Mouse (Mus musculus) embryonic facial prominence, embryonic 11.5 days (tissue): Measurements from ENCODE around the gene Slc25a10. TPM values are rescaled to one million over a fixed set of nuclear protein-coding genes. Genes with fewer than 3 reads are reported as not detected.

Experiments
- ATAC-seq: fragments of 200-750 bp; cut with Nextera tagmentation; replicated peaks from 2 replicates; pipeline ENCODE4 v1.8.0; 2017; ENCODE audit warnings: low read depth; ENCODE audit not compliant: insufficient number of reproducible peaks, low FRiP score, low TSS enrichment
- DNase-seq: peaks from one replicate; pipeline ENCODE4 v3.0.0-alpha.2; 2015; ENCODE audit warnings: low spot score
- H3K27ac ChIP-seq: fragments of 300-500 bp; sonication (generic); replicated peaks from 2 replicates; pipeline ENCODE4 v1.5.1; 2014; ENCODE audit warnings: mild to moderate bottlenecking, low read depth, low read length, control low read depth
- H3K27me3 ChIP-seq: fragments of 300-500 bp; sonication (generic); 2 replicates; pipeline ENCODE4 v1.6.1; 2014; ENCODE audit warnings: mild to moderate bottlenecking, low read length, moderate library complexity, mixed read lengths; ENCODE audit not compliant: control insufficient read depth, insufficient read depth
- H3K36me3 ChIP-seq: fragments of 300-500 bp; sonication (generic); replicated peaks from 2 replicates; pipeline ENCODE4 v1.6.1; 2014; ENCODE audit warnings: low read depth, mild to moderate bottlenecking, low read length, moderate library complexity, mixed read lengths; ENCODE audit not compliant: control insufficient read depth, insufficient read depth
- H3K4me1 ChIP-seq: fragments of 300-500 bp; sonication (generic); 2 replicates; pipeline ENCODE4 v1.6.1; 2014; ENCODE audit warnings: low read length, mixed read lengths; ENCODE audit not compliant: control insufficient read depth, insufficient read depth
- H3K4me2 ChIP-seq: fragments of 300-500 bp; sonication (generic); 2 replicates; pipeline ENCODE4 v1.6.1; 2014; ENCODE audit warnings: low read depth, mild to moderate bottlenecking, control low read depth, low read length, moderate library complexity
- H3K4me3 ChIP-seq: fragments of 300-500 bp; sonication (generic); 2 replicates; pipeline ENCODE4 v1.5.1; 2014; ENCODE audit warnings: low read depth, low read length, control low read depth
- H3K9ac ChIP-seq: fragments of 300-500 bp; sonication (generic); replicated peaks from 2 replicates; pipeline ENCODE4 v1.6.1; 2014; ENCODE audit warnings: mild to moderate bottlenecking, control low read depth, low read length
- H3K9me3 ChIP-seq: fragments of 300-500 bp; sonication (generic); replicated peaks from 2 replicates; pipeline ENCODE4 v1.6.1; 2016; ENCODE audit warnings: mild to moderate bottlenecking, low read length, inconsistent platforms, mixed read lengths; ENCODE audit not compliant: control insufficient read depth
- WGBS: fragments of 180-500 bp; shearing (Covaris S2); extraction: QIAGEN DNeasy Blood & Tissue Kit; methylation state at CpG from one replicate; pipeline ENCODE4 v1.1.7; 2014; 5-methylcytosine and 5-hydroxymethylcytosine counted together
- polyA plus RNA-seq: library from polyadenylated mRNA; unstranded; fragments of >200 nt; fragmentation: Nextera tagmentation; extraction: Ambion mirVana; gene quantifications from 2 replicates; pipeline ENCODE4 v1.2.1, GENCODE M21; 2014

Slc25a10 gene
- polyA plus RNA-seq, 1 experiment from 2014 or later: 46.9 TPM

- Histone ChIP-seq H3K9ac (no peak overlapping the region), H3K4me2 (no peak overlapping the region), H3K4me3 (no peak overlapping the region), H3K27ac (no peak overlapping the region), H3K27me3 (no peaks in the 10 kb centered on the region), H3K36me3 (peaks cover 6% of the 10 kb centered on the region; the same call in 1 of the 2 replicates), H3K4me1 (no peaks in the 10 kb centered on the region; the same call in none of the 2 replicates), H3K9me3 (no peaks in the 10 kb centered on the region)
- 97% methylated on average over 12 of the region's 12 CpGs for WGBS
- DNase-seq: no peak
- no peak for ATAC-seq
Measured at GRCm38 (mm10) chr11:120498226-120498625, 6.6 kb downstream of the Slc25a10 start.

- DNase-seq (no peak), ATAC-seq (no peak)
- Histone ChIP-seq H3K9ac (no peak overlapping the region), H3K27me3 (no peaks in the 10 kb centered on the region), H3K4me1 (no peaks in the 10 kb centered on the region), H3K4me3 (no peak overlapping the region), H3K27ac (no peak overlapping the region), H3K4me2 (no peak overlapping the region), H3K36me3 (peaks cover 6% of the 10 kb centered on the region; the same call in 1 of the 2 replicates), H3K9me3 (no peaks in the 10 kb centered on the region)
- WGBS: 86% methylated on average over 5 of the region's 5 CpGs
Measured at GRCm38 (mm10) chr11:120498891-120499290, 7.3 kb downstream of the Slc25a10 start.

DNA sequence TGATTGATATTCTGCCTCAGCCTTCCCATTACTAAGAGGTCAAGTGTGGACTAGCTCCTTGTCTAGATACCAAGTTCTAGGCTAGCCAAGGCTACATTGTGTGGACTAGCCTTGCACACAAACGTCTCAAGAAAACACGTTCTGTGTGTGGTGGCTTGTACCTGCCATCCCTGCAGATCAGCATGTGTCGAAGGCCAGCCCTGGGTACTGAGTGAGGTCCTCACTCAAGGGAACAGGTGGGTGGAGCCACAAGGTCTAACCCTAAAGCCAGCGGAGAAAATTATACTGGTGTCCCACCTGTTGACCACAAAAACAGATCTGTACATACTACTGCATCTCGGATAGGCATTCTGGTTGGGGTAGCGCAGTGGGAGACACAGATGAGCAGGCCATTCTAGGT, 8.3 kb downstream of the Slc25a10 start:
- ATAC-seq (no peak), DNase-seq (no peak)
- H3K4me2 ChIP-seq: no peak overlapping the region
- WGBS: 82% methylated on average over 6 of the region's 6 CpGs
- H3K4me3 ChIP-seq: no peak overlapping the region
- H3K27ac ChIP-seq: no peak overlapping the region
- H3K36me3 ChIP-seq: peaks cover 6% of the 10 kb centered on the region; the same call in 1 of the 2 replicates
- H3K9ac ChIP-seq: no peak overlapping the region
- no peaks in the 10 kb centered on the region for H3K9me3 ChIP-seq
- no peaks in the 10 kb centered on the region for H3K4me1 ChIP-seq
- no peaks in the 10 kb centered on the region for H3K27me3 ChIP-seq

GRCm38 (mm10) chr11:120500357-120500756, 8.7 kb downstream of the Slc25a10 start:
- no peak overlapping the region for H3K9ac ChIP-seq
- no peak overlapping the region for H3K4me3 ChIP-seq
- WGBS: 20% methylated on average over 3 of the region's 3 CpGs
- no peak overlapping the region for H3K4me2 ChIP-seq
- no peak for DNase-seq
- H3K9me3 ChIP-seq: no peaks in the 10 kb centered on the region
- no peak for ATAC-seq
- no peaks in the 10 kb centered on the region for H3K4me1 ChIP-seq
- no peaks in the 10 kb centered on the region for H3K27me3 ChIP-seq
- H3K27ac ChIP-seq: no peak overlapping the region
- 0 out of 2 replicates have a peak, but pooled peaks cover 6% of the 10 kb centered on the region for H3K36me3 ChIP-seq

- WGBS: 62% methylated on average over 6 of the region's 6 CpGs
- Histone ChIP-seq H3K9me3 (no peaks in the 10 kb centered on the region), H3K27me3 (no peaks in the 10 kb centered on the region), H3K27ac (no peak overlapping the region), H3K36me3 (0 out of 2 replicates have a peak, but pooled peaks cover 6% of the 10 kb centered on the region), H3K9ac (no peak overlapping the region), H3K4me1 (no peaks in the 10 kb centered on the region), H3K4me3 (no peak overlapping the region), H3K4me2 (no peak overlapping the region)
- ATAC-seq (no peak), DNase-seq (no peak)
Measured at GRCm38 (mm10) chr11:120501018-120501417, 9.4 kb downstream of the Slc25a10 start.

GRCm38 (mm10) chr11:120501701-120502100, 10.1 kb downstream of the Slc25a10 start:
- H3K36me3 ChIP-seq: 0 out of 2 replicates have a peak, but pooled peaks cover 6% of the 10 kb centered on the region
- H3K9me3 ChIP-seq: no peaks in the 10 kb centered on the region
- DNase-seq (no peak), ATAC-seq (no peak)
- no peak overlapping the region for H3K27ac ChIP-seq
- H3K27me3 ChIP-seq: no peaks in the 10 kb centered on the region
- no peaks in the 10 kb centered on the region for H3K4me1 ChIP-seq
- no peak overlapping the region for H3K4me3 ChIP-seq
- WGBS: 90% methylated on average over 4 of the region's 4 CpGs
- no peak overlapping the region for H3K4me2 ChIP-seq
- H3K9ac ChIP-seq: no peak overlapping the region

DNA sequence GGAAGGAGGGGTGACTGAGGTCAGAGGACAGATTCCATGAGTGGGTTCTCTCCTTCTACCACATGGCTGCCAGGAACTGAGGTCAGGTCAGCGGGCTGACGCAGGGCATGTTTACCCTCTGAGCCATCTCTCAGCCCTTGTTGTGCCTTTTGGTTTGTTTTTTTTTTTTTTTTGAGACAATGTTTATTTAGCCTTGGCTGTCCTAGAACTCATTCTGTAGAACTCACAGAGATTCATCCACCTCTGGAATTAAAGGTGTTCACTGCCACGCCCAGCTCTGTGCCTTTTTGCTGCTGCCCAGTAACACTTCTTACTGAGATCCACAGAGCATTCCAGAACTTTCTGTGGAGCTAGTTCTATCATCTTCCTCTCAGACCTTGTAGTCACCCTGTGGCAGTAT, 14.0 kb downstream of the Slc25a10 start:
- Histone ChIP-seq H3K4me1 (no peaks in the 10 kb centered on the region; the same call in 1 of the 2 replicates), H3K9ac (no peak overlapping the region), H3K27me3 (no peaks in the 10 kb centered on the region), H3K4me3 (no peak overlapping the region), H3K9me3 (no peaks in the 10 kb centered on the region), H3K4me2 (no peak overlapping the region), H3K36me3 (no peaks in the 10 kb centered on the region), H3K27ac (no peak overlapping the region)
- WGBS: 72% methylated on average over 3 of the region's 3 CpGs
- no peak for DNase-seq
- ATAC-seq: no peak

- ATAC-seq (no peak), DNase-seq (no peak)
- Histone ChIP-seq H3K27me3 (no peaks in the 10 kb centered on the region), H3K9ac (no peak overlapping the region), H3K36me3 (no peaks in the 10 kb centered on the region), H3K4me1 (no peaks in the 10 kb centered on the region; the same call in 1 of the 2 replicates), H3K4me3 (no peak overlapping the region), H3K9me3 (no peaks in the 10 kb centered on the region), H3K4me2 (no peak overlapping the region), H3K27ac (no peak overlapping the region)
- 65% methylated on average over 4 of the region's 4 CpGs for WGBS
Measured at GRCm38 (mm10) chr11:120506899-120507298, 15.3 kb downstream of the Slc25a10 start.
